Mouse (Mus musculus) intestine, embryonic 14.5 days (tissue): Measurements from ENCODE around the gene Tex2. TPM values are rescaled to one million over a fixed set of nuclear protein-coding genes. Genes with fewer than 3 reads are reported as not detected.
"Not testable (repeated sequence)": the region's sequence is repeated elsewhere in the genome, so short reads cannot be mapped to it uniquely, and the experiment has no call there.

Source experiments
- ATAC-seq: fragments of 200-750 bp; cut with Nextera tagmentation; replicated peaks from 2 replicates; pipeline ENCODE4 v1.8.0; 2017; ENCODE audit warnings: low read depth, moderate number of reproducible peaks, moderate TSS enrichment, moderate library complexity; ENCODE audit not compliant: low FRiP score, low TSS enrichment
- DNase-seq: peaks from one replicate; pipeline ENCODE4 v3.0.0-alpha.2; 2018; ENCODE audit warnings: low spot score
- H3K27ac ChIP-seq: fragments of 300-500 bp; sonication (generic); 2 replicates; pipeline ENCODE4 v1.5.1; 2014; ENCODE audit warnings: low read depth, mild to moderate bottlenecking, control low read depth
- H3K27me3 ChIP-seq: fragments of 300-500 bp; sonication (generic); replicated peaks from 2 replicates; pipeline ENCODE4 v1.6.1; 2014; ENCODE audit warnings: low read length, control low read depth; ENCODE audit not compliant: control insufficient read depth, insufficient read depth
- H3K36me3 ChIP-seq: fragments of 300-500 bp; sonication (generic); 2 replicates; pipeline ENCODE4 v1.6.1; 2014; ENCODE audit warnings: low read length, control low read depth; ENCODE audit not compliant: control insufficient read depth, insufficient read depth
- H3K4me1 ChIP-seq: fragments of 300-500 bp; sonication (generic); replicated peaks from 2 replicates; pipeline ENCODE4 v1.6.1; 2014; ENCODE audit warnings: low read length, control low read depth, mixed read lengths; ENCODE audit not compliant: control insufficient read depth, insufficient read depth
- H3K4me2 ChIP-seq: fragments of 300-500 bp; sonication (generic); 2 replicates; pipeline ENCODE4 v1.6.1; 2014; ENCODE audit warnings: low read length
- H3K4me3 ChIP-seq: fragments of 300-500 bp; sonication (generic); 2 replicates; pipeline ENCODE4 v1.5.1; 2014; ENCODE audit warnings: low read depth, low read length, control low read depth, mixed read lengths
- H3K9ac ChIP-seq: fragments of 300-500 bp; sonication (generic); 2 replicates; pipeline ENCODE4 v1.6.1; 2014; ENCODE audit warnings: mild to moderate bottlenecking, low read length
- H3K9me3 ChIP-seq: fragments of 300-500 bp; sonication (generic); 2 replicates; pipeline ENCODE4 v1.6.1; 2016; ENCODE audit warnings: low read length, control low read depth; ENCODE audit not compliant: control insufficient read depth
- WGBS: fragments of 180-500 bp; shearing (Covaris S2); extraction: QIAGEN DNeasy Blood & Tissue Kit; methylation state at CpG from one replicate; pipeline ENCODE4 v1.1.7; 2014; 5-methylcytosine and 5-hydroxymethylcytosine counted together
- polyA plus RNA-seq: library from polyadenylated mRNA; unstranded; fragments of >200 nt; fragmentation: Nextera tagmentation; extraction: Ambion mirVana; gene quantifications from 2 replicates; pipeline ENCODE4 v1.2.1, GENCODE M21; 2014

Tex2 gene
- polyA plus RNA-seq, 1 experiment from 2014 or later, result 11.6 TPM

DNA sequence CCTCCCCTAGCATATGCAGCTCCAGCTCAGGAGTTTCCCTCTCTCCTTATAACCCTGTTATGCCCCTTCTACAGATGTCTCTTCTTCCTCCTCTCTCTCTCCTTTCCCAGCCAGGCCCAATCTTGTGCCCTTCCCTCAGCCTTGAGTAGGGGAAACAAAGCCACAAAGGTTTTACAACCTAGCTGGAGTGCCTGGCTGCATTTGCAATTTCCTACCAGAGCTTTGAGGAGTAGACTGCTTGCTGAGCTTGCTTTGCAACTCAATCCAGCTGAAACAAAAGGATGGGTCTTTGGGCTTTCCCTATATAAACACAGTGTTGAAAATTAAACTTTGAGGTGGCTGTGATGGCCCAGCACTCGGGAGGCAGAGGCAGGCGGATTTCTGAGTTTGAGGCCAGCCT, 20.2 kb upstream of the Tex2 start:
- H3K36me3 ChIP-seq, result no peaks in the 10 kb centered on the region
- no peak overlapping the region for H3K27ac ChIP-seq
- WGBS, result 89% methylated on average over 2 of the region's 2 CpGs
- no peaks in the 10 kb centered on the region for H3K9me3 ChIP-seq
- no peak for ATAC-seq
- H3K27me3 ChIP-seq, result no peaks in the 10 kb centered on the region
- no peak overlapping the region for H3K4me2 ChIP-seq
- H3K4me1 ChIP-seq, result no peaks in the 10 kb centered on the region
- no peak overlapping the region for H3K9ac ChIP-seq
- H3K4me3 ChIP-seq, result no peak overlapping the region
- DNase-seq, result no peak

- 24% methylated on average over 6 of the region's 6 CpGs for WGBS
- ATAC-seq, result peak; percentile 47; the same call in 1 of the 2 replicates
- DNase-seq, result peak; percentile 72
These were observed 14.5 kb upstream of the Tex2 start for GRCm38 (mm10) chr11:106627692-106628091.

GRCm38 (mm10) chr11:106625577-106625976, 12.4 kb upstream of the Tex2 start:
- no peak for ATAC-seq
- Histone ChIP-seq H3K9ac (no peak overlapping the region), H3K36me3 (no peaks in the 10 kb centered on the region), H3K9me3 (no peaks in the 10 kb centered on the region), H3K27ac (no peak overlapping the region), H3K27me3 (no peaks in the 10 kb centered on the region), H3K4me1 (no peaks in the 10 kb centered on the region), H3K4me3 (no peak overlapping the region), H3K4me2 (no peak overlapping the region)
- 52% methylated on average over 3 of the region's 3 CpGs for WGBS
- DNase-seq, result no peak

More at GRCm38 (mm10) chr11:106627692-106628091, 14.5 kb upstream of the Tex2 start:
- Histone ChIP-seq H3K9me3 (no peaks in the 10 kb centered on the region), H3K27me3 (no peaks in the 10 kb centered on the region), H3K4me1 (no peaks in the 10 kb centered on the region), H3K36me3 (no peaks in the 10 kb centered on the region), H3K4me3 (no peak overlapping the region), H3K27ac (no peak overlapping the region), H3K4me2 (no peak overlapping the region), H3K9ac (no peak overlapping the region)

GRCm38 (mm10) chr11:106623629-106624028, 10.4 kb upstream of the Tex2 start:
- Histone ChIP-seq H3K9ac (no peak overlapping the region), H3K27ac (no peak overlapping the region), H3K36me3 (no peaks in the 10 kb centered on the region), H3K27me3 (no peaks in the 10 kb centered on the region), H3K4me2 (no peak overlapping the region), H3K9me3 (no peaks in the 10 kb centered on the region), H3K4me1 (no peaks in the 10 kb centered on the region), H3K4me3 (no peak overlapping the region)
- no peak for ATAC-seq
- DNase-seq, result no peak
- WGBS, result 88% methylated on average over 2 of the region's 2 CpGs

GRCm38 (mm10) chr11:106622056-106622455, 8.8 kb upstream of the Tex2 start:
- no peak for DNase-seq
- no peak for ATAC-seq
- no peak overlapping the region for H3K4me3 ChIP-seq
- H3K36me3 ChIP-seq, result no peaks in the 10 kb centered on the region
- H3K9ac ChIP-seq, result no peak overlapping the region
- no peaks in the 10 kb centered on the region for H3K9me3 ChIP-seq
- no peak overlapping the region for H3K4me2 ChIP-seq
- no peaks in the 10 kb centered on the region for H3K4me1 ChIP-seq
- no peak overlapping the region for H3K27ac ChIP-seq
- 83% methylated on average over 8 of the region's 8 CpGs for WGBS
- H3K27me3 ChIP-seq, result no peaks in the 10 kb centered on the region

GRCm38 (mm10) chr11:106618768-106619167, 5.5 kb upstream of the Tex2 start:
- 89% methylated on average over 3 of the region's 4 CpGs for WGBS
- H3K4me3 ChIP-seq, H3K27me3 ChIP-seq, H3K27ac ChIP-seq, H3K36me3 ChIP-seq, H3K4me2 ChIP-seq, H3K4me1 ChIP-seq, H3K9me3 ChIP-seq, DNase-seq, ATAC-seq, H3K9ac ChIP-seq: not testable (repeated sequence)

DNA sequence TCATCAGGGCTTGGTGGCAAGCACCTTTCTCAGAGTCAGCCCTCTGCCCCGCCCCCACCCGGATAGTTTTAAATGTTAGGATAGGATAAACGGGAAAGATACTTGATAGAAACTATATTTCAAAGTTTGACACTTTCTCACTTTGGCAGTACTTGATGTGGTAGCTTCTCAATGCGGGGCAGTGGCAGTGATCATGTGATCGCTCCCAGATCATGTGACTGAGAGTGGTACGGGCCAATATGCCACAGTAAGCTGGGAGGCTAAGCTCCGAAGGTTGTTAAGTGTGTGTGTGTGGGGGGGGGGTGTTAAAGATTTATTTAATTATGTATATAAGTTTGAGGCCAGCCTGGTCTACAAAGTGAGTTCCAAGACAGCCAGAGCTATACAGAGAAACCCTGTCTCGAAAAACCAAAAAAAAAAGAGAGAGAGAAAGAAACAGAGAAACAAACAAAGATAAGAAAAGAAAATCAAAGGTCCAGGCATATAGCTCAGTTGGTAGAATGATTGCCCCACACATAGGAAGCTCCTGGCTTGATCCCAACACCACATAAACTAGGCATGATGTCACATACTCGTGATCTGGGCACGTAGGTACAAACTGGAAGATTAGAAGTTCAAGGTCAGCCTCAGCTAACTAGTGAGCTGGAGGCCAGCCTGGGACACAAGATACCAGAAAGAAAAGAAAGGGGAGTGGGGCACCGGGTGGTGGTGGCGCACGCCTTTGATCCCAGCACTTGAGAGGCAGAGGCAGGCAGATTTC, 4.8 kb upstream of the Tex2 start:
- no peak overlapping the region for H3K9ac ChIP-seq
- no peak overlapping the region for H3K4me3 ChIP-seq
- H3K4me1 ChIP-seq, result peaks cover 4% of the 10 kb centered on the region; the same call in 1 of the 2 replicates
- H3K36me3 ChIP-seq, result no peaks in the 10 kb centered on the region
- WGBS, result 78% methylated on average over 13 of the region's 13 CpGs
- no peaks in the 10 kb centered on the region for H3K27me3 ChIP-seq
- no peak overlapping the region for H3K27ac ChIP-seq
- no peaks in the 10 kb centered on the region for H3K9me3 ChIP-seq
- DNase-seq, result no peak
- no peak overlapping the region for H3K4me2 ChIP-seq
- no peak for ATAC-seq

- ATAC-seq (no peak), DNase-seq (no peak)
- no peaks in the 10 kb centered on the region for H3K27me3 ChIP-seq
- H3K4me3 ChIP-seq, result no peak overlapping the region
- peaks cover 13% of the 10 kb centered on the region for H3K4me1 ChIP-seq
- H3K4me2 ChIP-seq, result no peak overlapping the region
- WGBS, result 83% methylated on average over 4 of the region's 4 CpGs
- H3K27ac ChIP-seq, result no peak overlapping the region
- H3K9ac ChIP-seq, result no peak overlapping the region
- no peaks in the 10 kb centered on the region for H3K36me3 ChIP-seq
- H3K9me3 ChIP-seq, result no peaks in the 10 kb centered on the region
These were observed 2.3 kb upstream of the Tex2 start for GRCm38 (mm10) chr11:106615561-106615960.

GRCm38 (mm10) chr11:106614339-106614645, 1.1 kb upstream of the Tex2 start:
- H3K27ac ChIP-seq, result no peak overlapping the region
- H3K36me3 ChIP-seq, result no peaks in the 10 kb centered on the region
- WGBS, result 73% methylated on average over 4 of the region's 4 CpGs
- no peak overlapping the region for H3K4me3 ChIP-seq
- peaks cover 13% of the 10 kb centered on the region for H3K4me1 ChIP-seq
- DNase-seq (no peak), ATAC-seq (no peak)
- H3K27me3 ChIP-seq, result no peaks in the 10 kb centered on the region
- H3K9ac ChIP-seq, result no peak overlapping the region
- H3K4me2 ChIP-seq, result no peak overlapping the region
- H3K9me3 ChIP-seq, result no peaks in the 10 kb centered on the region
